Mouse (Mus musculus): ENCODE measurements around the gene Ddx19b.
"Not testable (repeated sequence)": the region's sequence is repeated elsewhere in the genome, so short reads cannot be mapped to it uniquely, and the experiment has no call there.

Ddx19b gene

DNA sequence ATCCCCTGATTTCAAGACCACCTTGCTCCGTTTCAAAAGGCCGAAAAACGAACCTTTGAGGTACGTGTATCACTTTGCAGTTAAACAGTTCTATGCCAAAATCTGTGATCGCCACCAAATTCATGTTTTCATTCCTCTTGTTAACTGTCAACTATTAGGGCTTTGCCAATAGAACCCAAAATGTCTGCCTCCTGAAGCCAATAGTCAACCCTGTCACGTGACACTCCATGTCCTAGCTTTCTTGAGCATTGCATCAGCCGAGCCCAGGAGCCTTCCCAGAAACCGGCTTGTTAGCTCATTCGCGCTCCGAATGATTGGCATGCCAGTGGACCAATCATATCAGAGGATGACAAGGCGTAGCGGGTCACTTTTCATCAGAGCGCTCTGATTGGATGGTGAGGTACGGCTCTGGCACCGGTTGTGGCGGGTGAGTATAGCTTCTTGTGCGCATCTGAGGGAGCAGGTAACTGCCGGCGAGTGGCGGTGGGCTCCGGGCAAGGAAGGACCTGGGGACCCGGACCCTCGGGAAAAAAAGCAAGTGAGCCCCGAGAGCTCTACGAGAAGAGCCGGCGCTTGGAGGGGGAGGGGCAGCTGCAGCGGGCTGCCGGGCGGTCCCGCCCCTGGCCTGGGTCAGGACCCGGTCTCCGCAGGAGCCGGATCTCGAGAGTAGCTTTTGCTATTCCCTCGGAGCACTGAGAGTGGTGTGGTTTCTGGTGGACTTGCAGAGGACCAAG, 2.1 kb upstream of the Ddx19b start:
- DNase-seq, result peak; percentile 100

DNA sequence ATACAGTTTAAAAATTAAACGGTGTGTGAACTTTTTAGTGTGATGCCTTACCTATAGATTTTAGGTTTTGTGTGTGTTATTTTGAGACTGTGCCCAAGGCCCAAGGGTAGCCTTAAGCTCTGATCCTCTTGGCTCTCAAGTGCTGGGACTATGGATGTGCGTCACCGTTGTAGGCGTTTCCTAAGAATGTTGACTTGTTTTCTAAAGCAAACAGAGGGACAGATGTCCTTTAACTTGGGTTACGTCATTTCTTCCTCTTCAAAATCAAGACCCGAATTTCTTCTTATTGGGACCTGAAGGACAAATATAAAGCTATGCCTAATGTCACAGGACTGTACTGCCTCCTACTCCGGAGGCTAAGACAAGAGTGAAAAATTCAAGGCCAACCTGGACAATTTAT, 1.4 kb upstream of the Ddx19b start, which contains the start of gene Aars:
Gene Aars (plus strand): TSS at position 229 of the 400 bp plus-strand sequence.
- no peak for DNase-seq

DNA sequence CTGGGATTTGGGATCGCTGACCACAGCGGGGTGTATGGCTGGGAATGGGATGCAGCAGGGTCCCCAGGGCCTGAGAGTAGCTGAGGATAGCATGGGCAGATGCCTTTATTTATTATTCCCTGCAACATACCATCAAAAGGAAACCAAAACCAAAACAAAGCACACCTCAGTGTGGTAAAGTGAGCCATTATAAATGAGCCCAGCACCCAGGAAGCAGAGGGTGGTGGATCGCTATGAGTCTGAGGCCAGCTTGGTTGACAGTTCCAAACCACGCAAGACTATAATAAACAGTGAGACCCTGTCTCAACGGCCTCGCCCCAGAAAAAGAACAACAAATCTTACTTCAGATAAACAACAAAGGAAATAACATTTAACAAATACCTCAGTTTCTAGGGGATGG, 1.5 kb downstream of the Ddx19b start:
- no peak for DNase-seq

- no peak for DNase-seq
Measured at GRCm38 (mm10) chr8:111029589-111029988, 2.0 kb downstream of the Ddx19b start.

DNA sequence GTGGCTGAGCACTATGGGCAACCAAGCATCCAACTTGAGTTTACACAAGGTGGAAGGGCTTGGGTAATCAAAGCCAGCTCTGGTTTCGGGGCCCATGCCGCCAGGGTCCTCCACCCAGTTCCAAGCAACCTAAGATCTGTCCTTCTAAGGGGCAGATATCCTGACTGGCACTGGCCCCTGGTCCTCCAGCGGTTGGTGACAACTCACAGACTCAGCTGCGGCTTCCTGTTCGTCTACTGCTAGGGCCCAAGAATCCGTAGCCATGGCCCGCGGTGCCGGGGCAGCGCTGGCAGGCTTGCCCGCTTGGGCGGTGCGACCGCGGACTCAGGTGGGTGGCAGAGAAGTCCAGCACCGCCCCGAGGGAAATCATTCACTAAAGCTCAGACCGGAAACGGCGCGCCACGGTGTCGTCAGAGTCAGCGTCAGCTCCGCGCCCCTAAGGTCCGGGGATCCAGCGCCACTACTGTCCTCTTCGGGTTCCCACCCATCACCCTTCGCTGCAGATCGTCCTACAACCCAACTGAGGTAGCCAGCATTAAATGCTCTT, 4.1 kb downstream of the Ddx19b start:
- DNase-seq, result peak; percentile 94

GRCm38 (mm10) chr8:111026609-111027008, 4.9 kb downstream of the Ddx19b start:
- DNase-seq, result not testable (repeated sequence)

DNA sequence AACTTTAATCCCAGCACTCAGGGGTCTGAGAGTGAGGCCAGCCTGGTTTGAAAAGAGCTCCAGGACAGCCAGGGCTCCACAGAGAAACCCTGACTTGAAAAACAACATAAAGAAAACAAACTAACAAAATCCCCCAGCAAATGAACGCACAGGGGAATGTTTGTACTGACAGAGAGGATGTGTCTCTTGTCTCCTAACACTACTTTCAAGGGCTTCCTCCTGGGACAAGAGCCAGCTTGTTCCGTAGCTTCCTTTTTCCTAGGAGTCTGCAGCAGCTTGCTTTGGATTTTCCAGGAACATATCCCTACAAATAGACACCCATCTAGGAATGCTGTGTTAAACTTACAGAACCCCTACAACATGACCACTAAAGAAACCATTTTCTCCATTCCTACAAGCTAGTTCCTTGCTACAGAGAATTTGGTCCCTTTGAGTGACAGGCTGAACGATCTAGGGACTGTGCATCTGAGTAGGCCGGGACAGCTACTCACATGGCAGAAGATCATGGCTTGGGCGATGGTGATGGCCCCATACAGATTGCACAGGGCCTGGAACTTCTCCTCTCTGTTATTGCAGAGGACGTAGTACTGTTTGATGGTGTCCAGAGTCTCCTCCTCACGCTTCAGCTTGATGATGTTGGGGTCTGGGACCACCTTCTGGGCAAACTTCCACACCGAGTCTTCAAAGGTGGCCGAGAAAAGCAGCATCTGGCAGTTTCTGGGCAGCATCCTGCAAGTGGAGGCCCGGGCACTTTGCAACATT, 21.1 kb downstream of the Ddx19b start:
- DNase-seq, result peak; percentile 28

GRCm38 (mm10) chr8:110997547-110998531, 33.7 kb downstream of the Ddx19b start, which contains the start of gene Ddx19a:
Ddx19a (minus strand) TSS chr8:110997800.
- peak; percentile 93 for DNase-seq

- DNase-seq, result no peak
Measured at GRCm38 (mm10) chr8:110996641-110997430, 34.7 kb downstream of the Ddx19b start.

DNA sequence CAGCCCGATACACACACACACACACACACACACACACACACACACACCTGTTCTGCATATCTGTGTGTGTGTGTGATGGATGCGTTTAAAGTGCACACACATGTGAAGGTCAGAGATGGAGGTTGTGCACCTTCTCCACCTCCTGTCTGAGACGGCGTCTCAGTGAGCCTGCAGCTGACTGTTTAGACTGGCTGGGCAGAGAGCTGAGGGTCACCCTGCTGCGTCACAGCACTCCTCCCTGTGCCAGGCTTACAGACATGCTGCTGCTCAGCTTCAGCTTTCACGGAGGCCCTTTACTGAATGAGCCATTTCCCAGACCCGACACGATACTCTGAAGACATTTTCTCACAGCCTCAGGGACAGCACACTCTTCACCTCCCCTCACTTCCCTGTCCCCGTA, 41.5 kb downstream of the Ddx19b start:
- DNase-seq, result no peak

DNA sequence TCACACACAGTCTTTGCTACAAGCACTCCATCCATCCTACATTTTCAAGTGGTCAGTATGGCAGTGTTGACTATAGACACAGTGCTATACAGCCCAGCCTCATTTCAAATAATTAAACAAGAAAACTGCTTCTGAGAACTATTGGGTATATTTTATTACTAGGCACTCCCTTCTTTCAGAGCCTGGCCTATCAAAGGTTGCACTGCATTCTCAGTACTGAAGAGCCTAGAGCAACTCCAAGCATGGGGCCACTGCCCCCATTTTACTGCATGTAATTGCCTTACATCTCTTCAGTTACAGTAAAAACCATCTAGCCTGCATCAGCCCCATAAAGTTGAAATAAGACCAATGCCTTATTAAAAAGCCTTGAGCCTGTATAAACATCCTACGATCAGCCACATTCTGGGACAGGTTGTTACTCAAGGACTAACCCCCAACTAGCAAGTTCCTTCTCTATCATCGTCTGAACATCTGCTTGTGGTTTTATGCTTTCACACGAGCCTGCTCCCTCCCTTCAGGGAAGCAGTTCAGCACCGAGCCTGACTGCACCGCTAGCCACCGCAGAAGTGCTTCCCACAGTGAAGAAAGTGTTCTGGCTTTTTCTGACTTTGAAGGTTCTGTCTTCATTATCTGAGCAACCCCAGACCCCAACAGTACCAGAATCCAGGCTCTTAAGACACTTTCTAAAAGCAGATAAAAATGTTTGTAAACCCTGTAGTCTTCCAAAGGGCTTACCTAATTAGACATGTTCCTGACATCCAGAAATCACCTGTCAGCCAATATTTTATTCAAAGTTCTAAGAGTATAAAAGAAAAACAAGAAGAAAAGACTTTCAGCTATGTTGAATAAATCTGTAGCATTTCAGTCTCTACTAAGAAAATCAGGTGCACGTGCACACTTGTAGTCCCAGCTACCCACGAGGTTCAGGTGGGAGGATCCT, 43.5 kb downstream of the Ddx19b start:
- DNase-seq, result no peak

GRCm38 (mm10) chr8:110981304-110981703, 50.2 kb downstream of the Ddx19b start:
- DNase-seq, result no peak

DNA sequence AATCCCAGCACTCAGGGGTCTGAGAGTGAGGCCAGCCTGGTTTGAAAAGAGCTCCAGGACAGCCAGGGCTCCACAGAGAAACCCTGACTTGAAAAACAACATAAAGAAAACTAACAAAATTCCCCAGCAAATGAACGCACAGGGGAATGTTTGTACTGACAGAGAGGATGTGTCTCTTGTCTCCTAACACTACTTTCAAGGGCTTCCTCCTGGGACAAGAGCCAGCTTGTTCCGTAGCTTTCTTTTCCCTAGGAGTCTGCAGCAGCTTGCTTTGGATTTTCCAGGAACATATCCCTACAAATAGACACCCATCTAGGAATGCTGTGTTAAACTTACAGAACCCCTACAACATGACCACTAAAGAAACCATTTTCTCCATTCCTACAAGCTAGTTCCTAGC, 53.6 kb downstream of the Ddx19b start:
- DNase-seq, result peak; percentile 14

- DNase-seq, result not testable (repeated sequence)
Measured at GRCm38 (mm10) chr8:110976532-110976931, 55.0 kb downstream of the Ddx19b start.

DNA sequence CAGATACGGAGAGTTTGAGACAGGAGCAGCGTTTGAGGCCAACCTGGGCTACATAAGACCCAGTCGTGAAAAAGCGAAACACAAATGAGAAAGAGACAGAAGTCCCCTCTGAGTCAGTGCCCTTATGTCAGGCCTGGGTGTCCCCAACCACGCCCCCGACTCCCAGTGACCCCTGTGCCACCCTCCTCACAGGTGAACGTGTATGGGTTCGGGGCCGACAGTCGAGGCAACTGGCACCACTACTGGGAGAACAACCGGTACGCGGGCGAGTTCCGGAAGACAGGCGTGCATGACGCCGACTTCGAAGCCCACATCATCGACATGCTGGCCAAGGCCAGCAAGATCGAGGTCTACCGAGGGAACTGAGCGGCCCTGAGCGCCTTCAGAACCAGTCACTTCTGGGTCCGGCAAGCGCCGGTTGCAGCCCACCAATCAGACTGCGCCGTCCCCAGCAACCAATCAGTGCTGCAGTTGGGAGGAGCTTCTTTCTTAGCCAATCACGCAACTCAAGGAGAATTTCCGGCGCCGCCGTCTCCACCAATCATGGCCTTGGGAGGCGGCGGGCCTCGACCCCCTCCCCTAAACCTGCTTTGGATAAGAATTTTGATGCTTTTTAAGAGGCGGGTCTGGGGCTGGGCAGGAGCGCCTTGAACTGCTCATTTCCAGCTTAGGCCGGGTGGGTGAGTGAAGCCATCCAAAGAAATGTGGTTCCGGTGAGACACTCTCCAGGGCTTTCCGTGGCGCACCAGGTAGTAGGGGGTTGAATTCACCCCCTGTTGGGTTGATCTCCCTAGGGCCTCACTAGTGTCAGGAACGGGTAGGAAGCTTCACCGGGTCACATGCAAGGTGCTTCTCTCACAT, 61.4 kb downstream of the Ddx19b start:
- peak; percentile 94 for DNase-seq

- DNase-seq, result no peak
Measured at GRCm38 (mm10) chr8:110967326-110967725, 64.2 kb downstream of the Ddx19b start.

- DNase-seq, result peak; percentile 76
Measured at GRCm38 (mm10) chr8:110966586-110966985, 65.0 kb downstream of the Ddx19b start.

GRCm38 (mm10) chr8:110965594-110965993, 66.0 kb downstream of the Ddx19b start:
- peak; percentile 94 for DNase-seq

DNA sequence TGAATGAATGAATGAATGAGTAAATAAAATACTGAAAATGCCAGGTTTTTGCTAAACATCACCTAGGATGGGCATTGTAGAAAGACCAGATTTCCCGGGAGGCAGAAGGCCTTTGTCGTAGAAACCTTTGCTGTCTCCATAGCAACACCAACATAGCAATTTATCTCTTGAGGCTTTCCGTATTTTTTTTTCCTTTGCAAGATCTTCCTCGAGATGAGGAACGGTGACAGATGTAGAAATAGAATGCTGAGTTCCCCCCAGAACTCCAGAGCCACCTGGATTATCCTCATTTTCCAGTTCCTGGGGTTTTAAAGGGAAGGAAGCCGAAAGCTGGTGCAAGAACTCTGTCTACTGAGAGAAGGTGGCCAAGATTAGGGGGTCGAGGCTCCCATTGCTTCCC, 66.9 kb downstream of the Ddx19b start:
- no peak for DNase-seq

Measured in lung, postnatal 36 days (tissue).